Mouse (Mus musculus): Measurements from ENCODE around the gene Lrch1. TPM values are rescaled to one million over a fixed set of nuclear protein-coding genes. Genes with fewer than 3 reads are reported as not detected.
A peak's percentile ranks its signal among the peaks of the same experiment; 100 is the strongest.

The Lrch1 gene
- polyA plus RNA-seq, 1 experiment from 2014 or later: 4.3 TPM

- no peaks in the 10 kb centered on the region for H3K27me3 ChIP-seq
- no peaks in the 10 kb centered on the region for H3K9me3 ChIP-seq (replicated peaks)
- no peaks in the 10 kb centered on the region for H3K36me3 ChIP-seq
- H3K4me2 ChIP-seq: no peak overlapping the region
- no peak for ATAC-seq (ENCODE audit: low read depth)
- no peak for DNase-seq
- 71% methylated on average over 5 of the region's 5 CpGs for WGBS (ENCODE audit: insufficient replicate concordance)
- H3K27ac ChIP-seq: peak overlapping the region; percentile 34; the same call in 1 of the 2 replicates
- H3K9ac ChIP-seq: no peak overlapping the region
- H3K4me3 ChIP-seq (replicated peaks): no peak overlapping the region
- peaks cover 58% of the 10 kb centered on the region for H3K4me1 ChIP-seq (replicated peaks)
Measured at GRCm38 (mm10) chr14:74864805-74865483, 82.7 kb downstream of the Lrch1 start.

- no peak overlapping the region for H3K27ac ChIP-seq
Measured at GRCm38 (mm10) chr14:74861456-74861855, 86.2 kb downstream of the Lrch1 start.

DNA sequence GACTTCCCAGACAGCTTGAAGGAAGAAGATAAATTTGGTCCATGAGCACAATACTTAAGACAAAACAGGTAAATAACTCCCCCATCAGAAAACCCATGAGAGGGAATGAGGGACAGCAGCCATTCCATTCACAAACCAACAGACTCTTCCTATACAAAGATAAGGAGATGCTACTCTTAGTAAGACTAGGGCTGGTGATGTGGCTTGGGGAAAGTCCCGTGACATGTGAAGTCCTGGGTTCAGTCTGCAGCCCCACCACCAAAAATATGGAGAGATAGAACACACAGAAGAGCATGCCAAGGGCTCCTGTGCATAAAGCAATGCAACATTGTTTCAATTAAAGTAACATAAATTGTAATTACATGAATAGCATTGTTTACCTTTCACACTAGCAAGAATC lies 88.5 kb downstream of the Lrch1 start:
- Histone ChIP-seq H3K4me3 (replicated peaks) (no peak overlapping the region), H3K4me2 (no peak overlapping the region), H3K27ac (no peak overlapping the region), H3K9me3 (replicated peaks) (no peaks in the 10 kb centered on the region), H3K4me1 (replicated peaks) (peaks cover 7% of the 10 kb centered on the region; the same call in 1 of the 2 replicates), H3K36me3 (peaks cover 12% of the 10 kb centered on the region), H3K27me3 (no peaks in the 10 kb centered on the region), H3K9ac (no peak overlapping the region)
- DNase-seq: no peak
- no peak for ATAC-seq (ENCODE audit: low read depth)
- 79% methylated on average over 1 of the region's 1 CpGs for WGBS (ENCODE audit: insufficient replicate concordance)

More at GRCm38 (mm10) chr14:74861456-74861855, 86.2 kb downstream of the Lrch1 start:
- Histone ChIP-seq H3K9me3 (replicated peaks) (no peaks in the 10 kb centered on the region), H3K36me3 (peaks cover 6% of the 10 kb centered on the region), H3K27me3 (no peaks in the 10 kb centered on the region), H3K9ac (no peak overlapping the region), H3K4me2 (no peak overlapping the region), H3K4me1 (replicated peaks) (peaks cover 25% of the 10 kb centered on the region), H3K4me3 (replicated peaks) (no peak overlapping the region)
- DNase-seq: no peak
- no peak for ATAC-seq (ENCODE audit: low read depth)
- WGBS (ENCODE audit: insufficient replicate concordance): 81% methylated on average over 9 of the region's 9 CpGs

DNA sequence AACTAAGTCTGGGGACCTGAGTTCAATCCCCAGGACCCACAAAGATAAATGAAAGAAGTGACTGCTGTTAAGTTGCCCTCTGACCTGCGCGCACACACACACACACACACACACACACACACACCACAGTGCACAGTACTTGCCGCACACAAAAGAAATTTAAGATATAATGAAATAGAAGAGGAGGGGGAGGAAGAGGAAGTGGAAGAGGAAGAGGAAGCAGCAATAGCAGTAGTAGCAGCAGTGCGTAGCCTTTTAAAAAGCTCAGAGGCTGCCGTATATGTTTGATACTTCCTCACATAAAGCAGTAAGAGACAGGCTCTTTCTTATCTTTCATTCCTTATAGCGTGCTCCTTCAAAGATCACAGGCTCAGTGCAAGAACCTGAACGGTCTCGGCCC lies 92.2 kb downstream of the Lrch1 start:
- Histone ChIP-seq H3K4me1 (replicated peaks) (0 out of 2 replicates have a peak, but pooled peaks cover 2% of the 10 kb centered on the region), H3K4me3 (replicated peaks) (no peak overlapping the region), H3K27me3 (no peaks in the 10 kb centered on the region), H3K4me2 (no peak overlapping the region), H3K36me3 (peaks cover 12% of the 10 kb centered on the region), H3K9ac (no peak overlapping the region), H3K9me3 (replicated peaks) (no peaks in the 10 kb centered on the region), H3K27ac (no peak overlapping the region)
- whole genome bisulfite sequencing (ENCODE audit: insufficient replicate concordance): 76% methylated on average over 8 of the region's 8 CpGs
- DNase-seq (no peak), ATAC-seq (ENCODE audit: low read depth) (no peak)

DNA sequence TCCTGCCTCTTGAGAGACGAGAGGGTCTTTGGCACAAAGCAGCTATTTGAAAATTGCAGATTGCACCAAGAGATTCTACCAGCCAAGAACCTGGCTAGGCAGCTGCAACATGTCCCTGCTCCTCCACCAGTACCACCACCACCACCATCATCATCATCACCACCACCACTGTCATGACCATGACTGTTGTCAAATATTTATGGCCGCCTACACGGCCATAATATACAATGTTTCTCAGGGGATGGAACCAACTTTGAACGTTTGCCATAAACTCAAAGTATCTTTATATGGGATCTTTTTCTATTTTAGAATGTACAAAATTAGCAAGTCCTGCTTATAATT lies 93.9 kb downstream of the Lrch1 start:
- ATAC-seq (ENCODE audit: low read depth) (no peak), DNase-seq (no peak)
- no peaks in the 10 kb centered on the region for H3K27me3 ChIP-seq
- WGBS (ENCODE audit: insufficient replicate concordance): 85% methylated on average over 4 of the region's 4 CpGs
- no peaks in the 10 kb centered on the region for H3K9me3 ChIP-seq (replicated peaks)
- peaks cover 12% of the 10 kb centered on the region for H3K36me3 ChIP-seq
- no peak overlapping the region for H3K9ac ChIP-seq
- H3K4me2 ChIP-seq: no peak overlapping the region
- no peak overlapping the region for H3K4me3 ChIP-seq (replicated peaks)
- H3K27ac ChIP-seq: no peak overlapping the region
- 0 out of 2 replicates have a peak, but pooled peaks cover 2% of the 10 kb centered on the region for H3K4me1 ChIP-seq (replicated peaks)

DNA sequence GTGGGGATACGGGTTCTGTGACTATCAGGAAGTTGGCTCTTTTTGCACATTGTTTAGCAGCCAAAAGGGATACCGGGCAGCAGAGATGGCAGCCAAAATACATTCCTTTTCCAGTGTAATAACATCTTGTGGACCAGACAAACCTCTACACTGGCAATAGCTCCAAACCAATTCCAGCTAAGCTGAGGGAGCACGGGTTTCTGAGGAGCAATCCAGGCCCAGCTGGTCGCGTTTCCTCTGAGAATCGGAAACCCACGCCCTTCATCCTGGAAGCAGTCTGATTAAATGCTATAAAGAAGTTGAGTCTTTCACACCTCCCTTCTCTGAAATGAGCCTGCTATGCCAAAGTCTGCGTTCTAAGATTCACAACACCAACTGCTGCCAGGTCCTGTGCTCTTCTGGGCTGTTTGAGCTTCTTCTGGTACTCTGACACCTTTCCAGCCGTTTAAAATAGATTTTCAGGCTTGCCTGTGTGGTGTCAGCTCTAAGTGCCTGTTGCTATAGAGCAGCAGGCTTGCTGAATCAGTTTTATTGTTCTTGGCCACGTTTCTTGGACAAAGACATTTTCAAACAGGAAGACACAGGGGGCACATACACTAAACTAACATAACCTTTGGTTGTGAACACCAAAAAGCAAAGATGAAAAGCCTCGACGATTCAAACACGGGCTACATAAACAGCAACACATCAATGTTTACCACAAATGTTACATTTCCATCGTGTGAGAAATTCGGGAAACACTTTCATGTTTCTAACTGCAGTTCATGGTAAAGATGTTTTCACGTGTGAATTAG lies 94.5 kb downstream of the Lrch1 start:
- no peak overlapping the region for H3K4me3 ChIP-seq (replicated peaks)
- no peak overlapping the region for H3K27ac ChIP-seq
- DNase-seq: no peak
- H3K9ac ChIP-seq: no peak overlapping the region
- H3K9me3 ChIP-seq (replicated peaks): no peaks in the 10 kb centered on the region
- H3K4me1 ChIP-seq (replicated peaks): peaks cover 7% of the 10 kb centered on the region; the same call in 1 of the 2 replicates
- H3K4me2 ChIP-seq: no peak overlapping the region
- no peak for ATAC-seq (ENCODE audit: low read depth)
- H3K36me3 ChIP-seq: peaks cover 12% of the 10 kb centered on the region
- H3K27me3 ChIP-seq: no peaks in the 10 kb centered on the region
- 59% methylated on average over 16 of the region's 16 CpGs for WGBS (ENCODE audit: insufficient replicate concordance)

- Histone ChIP-seq H3K9ac (no peak overlapping the region), H3K36me3 (peaks cover 9% of the 10 kb centered on the region), H3K4me1 (replicated peaks) (peaks cover 18% of the 10 kb centered on the region), H3K27me3 (no peaks in the 10 kb centered on the region), H3K4me2 (no peak overlapping the region), H3K4me3 (replicated peaks) (no peak overlapping the region), H3K9me3 (replicated peaks) (no peaks in the 10 kb centered on the region), H3K27ac (no peak overlapping the region)
- ATAC-seq (ENCODE audit: low read depth): no peak
- DNase-seq: no peak
- WGBS (ENCODE audit: insufficient replicate concordance): 72% methylated on average over 9 of the region's 9 CpGs
Measured at GRCm38 (mm10) chr14:74851866-74852265, 95.8 kb downstream of the Lrch1 start.

DNA sequence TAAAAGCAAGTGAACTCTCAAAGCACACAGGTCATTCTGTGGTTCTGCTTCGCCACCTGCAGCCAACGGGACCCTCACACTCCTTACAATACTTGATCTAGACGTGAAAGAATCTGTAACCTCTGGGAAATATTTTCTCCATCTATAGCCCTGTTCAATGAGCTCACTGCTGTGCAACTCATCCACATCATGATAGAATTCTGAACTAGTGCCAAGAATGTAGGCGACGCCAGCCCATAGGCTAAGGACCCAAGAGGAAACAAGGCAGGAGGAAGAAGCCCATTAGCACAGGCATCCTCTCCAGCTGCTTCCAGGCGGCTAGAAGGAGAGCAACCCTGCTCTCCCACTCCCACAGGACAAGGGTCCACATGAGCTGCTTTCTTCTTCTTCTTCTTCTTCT lies 98.7 kb downstream of the Lrch1 start:
- ATAC-seq (ENCODE audit: low read depth) (no peak), DNase-seq (no peak)
- 69% methylated on average over 6 of the region's 6 CpGs for WGBS (ENCODE audit: insufficient replicate concordance)
- peaks cover 23% of the 10 kb centered on the region for H3K4me1 ChIP-seq (replicated peaks)
- H3K9ac ChIP-seq: no peak overlapping the region
- H3K27ac ChIP-seq: no peak overlapping the region
- H3K9me3 ChIP-seq (replicated peaks): no peaks in the 10 kb centered on the region
- H3K4me2 ChIP-seq: no peak overlapping the region
- H3K36me3 ChIP-seq: no peaks in the 10 kb centered on the region
- no peaks in the 10 kb centered on the region for H3K27me3 ChIP-seq
- H3K4me3 ChIP-seq (replicated peaks): no peak overlapping the region

DNA sequence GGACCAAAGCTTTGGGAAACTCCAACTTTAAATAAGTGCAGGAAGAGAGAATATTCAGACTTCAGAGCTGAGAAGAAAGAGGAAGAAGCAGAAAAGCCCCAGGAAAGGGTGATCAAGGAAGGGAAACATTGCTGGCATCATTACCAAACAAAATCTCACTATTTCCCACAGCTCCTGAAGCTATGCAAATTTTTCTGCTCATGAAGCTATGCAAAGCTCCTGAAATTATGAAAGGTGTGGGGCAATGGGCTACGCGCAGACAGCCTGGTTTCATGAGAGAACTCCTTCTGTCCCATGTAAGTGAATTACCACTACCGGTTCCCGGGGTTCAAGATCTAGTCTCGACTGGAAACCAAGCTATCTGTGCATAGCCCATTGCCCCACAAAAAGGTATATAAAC lies 99.5 kb downstream of the Lrch1 start:
- no peak for DNase-seq
- Histone ChIP-seq H3K27ac (no peak overlapping the region), H3K4me1 (replicated peaks) (peaks cover 21% of the 10 kb centered on the region), H3K4me3 (replicated peaks) (no peak overlapping the region), H3K27me3 (no peaks in the 10 kb centered on the region), H3K36me3 (no peaks in the 10 kb centered on the region), H3K9me3 (replicated peaks) (no peaks in the 10 kb centered on the region), H3K4me2 (no peak overlapping the region), H3K9ac (no peak overlapping the region)
- no peak for ATAC-seq (ENCODE audit: low read depth)
- WGBS (ENCODE audit: insufficient replicate concordance): 80% methylated on average over 5 of the region's 5 CpGs

DNA sequence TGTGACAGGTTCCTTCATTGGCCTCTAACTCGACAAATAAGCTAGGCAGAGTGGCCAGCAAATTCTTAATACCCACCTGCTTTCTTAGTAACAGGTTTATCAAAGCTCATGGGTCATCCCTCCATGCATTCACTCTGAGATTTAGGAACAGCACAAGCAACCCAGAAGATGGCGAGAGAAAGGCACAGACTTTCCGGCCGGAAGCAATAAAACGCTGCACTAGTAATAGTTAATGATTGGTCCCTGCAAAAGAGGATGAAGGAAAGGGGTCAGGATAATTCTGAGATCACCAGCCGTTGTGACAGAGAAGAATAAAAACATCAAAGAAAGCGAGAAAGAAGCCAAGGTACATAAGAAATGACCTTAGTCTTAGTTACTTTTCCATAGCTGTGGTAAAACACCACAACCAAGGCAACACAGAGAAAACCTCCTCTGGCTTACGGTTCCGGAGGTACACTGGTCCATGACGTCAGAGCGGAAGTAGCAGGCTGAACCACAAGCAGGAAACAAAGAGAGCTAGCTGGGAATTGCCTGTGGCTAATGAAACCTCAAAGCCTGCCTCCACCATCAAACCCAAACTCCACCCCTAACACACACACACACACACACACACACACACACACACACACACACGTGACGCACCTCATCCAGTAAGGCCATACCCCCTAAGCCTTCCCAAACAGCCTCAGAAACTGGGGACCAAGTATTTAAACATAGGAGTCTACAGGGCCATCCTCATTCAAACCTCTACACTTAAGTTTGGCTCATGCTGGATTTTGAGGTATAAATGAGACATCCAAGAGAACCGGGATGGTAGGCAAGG lies 100.2 kb downstream of the Lrch1 start:
- Histone ChIP-seq H3K9me3 (replicated peaks) (no peaks in the 10 kb centered on the region), H3K27me3 (no peaks in the 10 kb centered on the region), H3K9ac (no peak overlapping the region), H3K4me3 (replicated peaks) (peak overlapping the region; percentile 30), H3K36me3 (no peaks in the 10 kb centered on the region), H3K4me2 (peak overlapping the region; percentile 51), H3K27ac (no peak overlapping the region), H3K4me1 (replicated peaks) (peaks cover 20% of the 10 kb centered on the region)
- 19% methylated on average over 14 of the region's 14 CpGs for WGBS (ENCODE audit: insufficient replicate concordance)
- ATAC-seq (ENCODE audit: low read depth) (peak; percentile 50; the same call in 1 of the 2 replicates), DNase-seq (no peak)

- Histone ChIP-seq H3K9ac (no peak overlapping the region), H3K4me1 (replicated peaks) (peaks cover 21% of the 10 kb centered on the region), H3K27me3 (no peaks in the 10 kb centered on the region), H3K36me3 (no peaks in the 10 kb centered on the region), H3K4me3 (replicated peaks) (no peak overlapping the region), H3K9me3 (replicated peaks) (no peaks in the 10 kb centered on the region), H3K4me2 (no peak overlapping the region), H3K27ac (no peak overlapping the region; the same call in 1 of the 2 replicates)
- DNase-seq (no peak), ATAC-seq (ENCODE audit: low read depth) (no peak)
- WGBS (ENCODE audit: insufficient replicate concordance): 24% methylated on average over 5 of the region's 5 CpGs
Measured at GRCm38 (mm10) chr14:74846668-74847067, 101.0 kb downstream of the Lrch1 start.

Measured in liver, embryonic 13.5 days (tissue).